In genomic region chr5:113480451-113480850, GRCm38 (mm10) we compare ENCODE assay signal across 27 mouse cellular contexts. TPM values are rescaled to one million over a fixed set of nuclear protein-coding genes. Genes with fewer than 3 reads are reported as not detected.
A peak's percentile ranks its signal among the peaks of the same experiment; 100 is the strongest.
DNase-seq lines count a peak whose midpoint lies in the region; ATAC-seq and TF ChIP-seq lines count a peak whose summit lies in the region.
"Had no signal": no experiment of that assay in that cellular context is flagged by ENCODE, and none has a peak within 500 bp of the region (broad histone marks: within the 10 kb centered on the region; RNA-seq: fewer than 3 reads in every experiment).

No protein-coding gene starts in this region.

- no peaks in the 10 kb centered on the region for H3K27me3 ChIP-seq in hindbrain, embryonic 10.5 days (ENCODE audit: insufficient read depth, poor library complexity, severe bottlenecking)
- no peaks in the 10 kb centered on the region for H3K27me3 ChIP-seq in hindbrain, postnatal 0 days (ENCODE audit: insufficient read depth, low read length)
- no peaks in the 10 kb centered on the region for H3K27me3 ChIP-seq in hindbrain, embryonic 12.5 days
- no peaks in the 10 kb centered on the region for H3K27me3 ChIP-seq in hindbrain, embryonic 16.5 days (replicated peaks; ENCODE audit: control insufficient read depth, insufficient read depth, low read length)
- H3K27me3 ChIP-seq in midbrain, embryonic 11.5 days (ENCODE audit: control insufficient read depth, insufficient read depth, low read length): no peaks in the 10 kb centered on the region
- no peaks in the 10 kb centered on the region for H3K27me3 ChIP-seq in midbrain, postnatal 0 days (ENCODE audit: insufficient read depth, low read length)
- H3K27me3 ChIP-seq in midbrain, embryonic 13.5 days: no peaks in the 10 kb centered on the region
- H3K27me3 ChIP-seq in midbrain, embryonic 15.5 days (replicated peaks): no peaks in the 10 kb centered on the region
- H3K27me3 ChIP-seq: embryonic facial prominence, embryonic 13.5 days; embryonic facial prominence, embryonic 15.5 days; forebrain, embryonic 15.5 days had no signal

- WGBS in hindbrain, embryonic 10.5 days: 54% methylated on average over 5 of the region's 5 CpGs
- 39% methylated on average over 5 of the region's 5 CpGs for WGBS in hindbrain, postnatal 0 days
- WGBS in hindbrain, embryonic 12.5 days: 36% methylated on average over 5 of the region's 5 CpGs
- 43% methylated on average over 5 of the region's 5 CpGs for WGBS in hindbrain, embryonic 16.5 days
- 55% methylated on average over 5 of the region's 5 CpGs for WGBS in midbrain, embryonic 11.5 days
- WGBS in midbrain, postnatal 0 days: 43% methylated on average over 5 of the region's 5 CpGs
- 36% methylated on average over 5 of the region's 5 CpGs for WGBS in midbrain, embryonic 13.5 days
- WGBS in midbrain, embryonic 15.5 days: 32% methylated on average over 5 of the region's 5 CpGs

- no peaks in the 10 kb centered on the region for H3K36me3 ChIP-seq in hindbrain, embryonic 10.5 days
- H3K36me3 ChIP-seq in hindbrain, postnatal 0 days (ENCODE audit: insufficient read depth, low read length): no peaks in the 10 kb centered on the region
- H3K36me3 ChIP-seq in hindbrain, embryonic 12.5 days: no peaks in the 10 kb centered on the region
- H3K36me3 ChIP-seq in hindbrain, embryonic 16.5 days (ENCODE audit: control insufficient read depth, insufficient read depth, low read length): no peaks in the 10 kb centered on the region
- H3K36me3 ChIP-seq in midbrain, embryonic 11.5 days (ENCODE audit: control insufficient read depth, insufficient read depth, low read length): no peaks in the 10 kb centered on the region
- no peaks in the 10 kb centered on the region for H3K36me3 ChIP-seq in midbrain, postnatal 0 days (ENCODE audit: insufficient read depth, low read length)
- H3K36me3 ChIP-seq in midbrain, embryonic 13.5 days: no peaks in the 10 kb centered on the region
- H3K36me3 ChIP-seq in midbrain, embryonic 15.5 days (replicated peaks): no peaks in the 10 kb centered on the region
- H3K36me3 ChIP-seq: embryonic facial prominence, embryonic 13.5 days; embryonic facial prominence, embryonic 15.5 days; forebrain, embryonic 10.5 days; forebrain, embryonic 15.5 days had no signal

- no peak for TF ChIP-seq CTCF in hindbrain, postnatal 0 days (IDR thresholded peaks at IDR 0.05; ENCODE audit: low read depth)
- no peak for TF ChIP-seq CTCF in midbrain, postnatal 0 days (IDR thresholded peaks at IDR 0.05)

- DNase-seq in hindbrain, embryonic 10.5 days (ENCODE audit: low spot score): peak; percentile 54
- DNase-seq in hindbrain, postnatal 0 days (ENCODE audit: low spot score): no peak
- no peak for DNase-seq in midbrain, embryonic 11.5 days (ENCODE audit: low spot score, missing footprints)
- no peak for DNase-seq in midbrain, postnatal 0 days (ENCODE audit: low spot score)
- DNase-seq: adrenal gland, adult 2 months; adrenal gland, postnatal 10 days; adrenal gland, postnatal 25 days; cerebellum, adult 11 months; cerebellum, adult 18-20 months; cerebellum, adult 8-10 months; cerebellum, adult 9-11 months; cerebellum, postnatal 14 days; cerebellum, postnatal 36 days; embryo, embryonic 11 days had no signal

- no peaks in the 10 kb centered on the region for H3K9me3 ChIP-seq in hindbrain, embryonic 10.5 days
- H3K9me3 ChIP-seq in hindbrain, postnatal 0 days (ENCODE audit: low read length): no peaks in the 10 kb centered on the region
- no peaks in the 10 kb centered on the region for H3K9me3 ChIP-seq in hindbrain, embryonic 12.5 days (replicated peaks)
- no peaks in the 10 kb centered on the region for H3K9me3 ChIP-seq in hindbrain, embryonic 16.5 days (ENCODE audit: control insufficient read depth, low read length)
- no peaks in the 10 kb centered on the region for H3K9me3 ChIP-seq in midbrain, embryonic 11.5 days (ENCODE audit: control insufficient read depth, low read length)
- H3K9me3 ChIP-seq in midbrain, postnatal 0 days (ENCODE audit: low read length): no peaks in the 10 kb centered on the region
- H3K9me3 ChIP-seq in midbrain, embryonic 13.5 days: no peaks in the 10 kb centered on the region
- no peaks in the 10 kb centered on the region for H3K9me3 ChIP-seq in midbrain, embryonic 15.5 days
- H3K9me3 ChIP-seq: embryonic facial prominence, embryonic 13.5 days; embryonic facial prominence, embryonic 15.5 days; forebrain, embryonic 10.5 days; forebrain, embryonic 13.5 days; forebrain, embryonic 15.5 days had no signal

- H3K27ac ChIP-seq in hindbrain, embryonic 10.5 days: peak overlapping the region; percentile 83
- no peak overlapping the region for H3K27ac ChIP-seq in hindbrain, postnatal 0 days
- peak overlapping the region; percentile 35; the same call in 1 of the 2 replicates for H3K27ac ChIP-seq in hindbrain, embryonic 12.5 days
- H3K27ac ChIP-seq in hindbrain, embryonic 16.5 days (ENCODE audit: low read depth, low read length): no peak overlapping the region
- peak overlapping the region; percentile 7; the same call in 1 of the 2 replicates for H3K27ac ChIP-seq in midbrain, embryonic 11.5 days (ENCODE audit: low read depth, low read length)
- no peak overlapping the region for H3K27ac ChIP-seq in midbrain, postnatal 0 days (ENCODE audit: low read depth, low read length)
- 0 out of 2 replicates have a peak overlapping the region, but pooled peaks have one; percentile 39 for H3K27ac ChIP-seq in midbrain, embryonic 13.5 days
- H3K27ac ChIP-seq in midbrain, embryonic 15.5 days: no peak overlapping the region
- H3K27ac ChIP-seq: embryonic facial prominence, embryonic 13.5 days; embryonic facial prominence, embryonic 15.5 days; forebrain, embryonic 13.5 days; forebrain, embryonic 15.5 days had no signal

- H3K4me3 ChIP-seq in hindbrain, embryonic 10.5 days: no peak overlapping the region
- no peak overlapping the region for H3K4me3 ChIP-seq in hindbrain, postnatal 0 days (ENCODE audit: low read length)
- no peak overlapping the region for H3K4me3 ChIP-seq in hindbrain, embryonic 12.5 days
- no peak overlapping the region for H3K4me3 ChIP-seq in hindbrain, embryonic 16.5 days (ENCODE audit: low read length)
- H3K4me3 ChIP-seq in midbrain, embryonic 11.5 days (ENCODE audit: low read depth, low read length): no peak overlapping the region
- no peak overlapping the region for H3K4me3 ChIP-seq in midbrain, postnatal 0 days (ENCODE audit: low read depth, low read length)
- no peak overlapping the region for H3K4me3 ChIP-seq in midbrain, embryonic 13.5 days (replicated peaks)
- no peak overlapping the region for H3K4me3 ChIP-seq in midbrain, embryonic 15.5 days
- H3K4me3 ChIP-seq: embryonic facial prominence, embryonic 13.5 days; embryonic facial prominence, embryonic 15.5 days; erythroblast, embryonic 14.5 days; forebrain, embryonic 10.5 days; forebrain, embryonic 13.5 days; forebrain, embryonic 15.5 days had no signal

- no peak for ATAC-seq in hindbrain, postnatal 0 days
- ATAC-seq in hindbrain, embryonic 12.5 days (ENCODE audit: low FRiP score): no peak
- no peak for ATAC-seq in hindbrain, embryonic 16.5 days
- ATAC-seq in midbrain, embryonic 11.5 days (ENCODE audit: low FRiP score): 0 out of 2 replicates have a peak, but pooled peaks have one; percentile 55
- no peak for ATAC-seq in midbrain, postnatal 0 days (ENCODE audit: low FRiP score)
- ATAC-seq in midbrain, embryonic 13.5 days: no peak
- ATAC-seq in midbrain, embryonic 15.5 days (replicated peaks): no peak
- ATAC-seq: forebrain, embryonic 13.5 days; forebrain, embryonic 15.5 days had no signal

- H3K4me2 ChIP-seq in hindbrain, postnatal 0 days (ENCODE audit: low read depth, low read length): no peak overlapping the region
- no peak overlapping the region for H3K4me2 ChIP-seq in hindbrain, embryonic 12.5 days (replicated peaks)
- H3K4me2 ChIP-seq in hindbrain, embryonic 16.5 days (ENCODE audit: low read length): no peak overlapping the region
- no peak overlapping the region for H3K4me2 ChIP-seq in midbrain, embryonic 11.5 days
- H3K4me2 ChIP-seq in midbrain, postnatal 0 days (ENCODE audit: low read depth, low read length, poor library complexity, severe bottlenecking): no peak overlapping the region
- H3K4me2 ChIP-seq in midbrain, embryonic 13.5 days (replicated peaks): no peak overlapping the region
- H3K4me2 ChIP-seq in midbrain, embryonic 15.5 days: no peak overlapping the region
- H3K4me2 ChIP-seq: embryonic facial prominence, embryonic 13.5 days; embryonic facial prominence, embryonic 15.5 days; forebrain, embryonic 13.5 days; forebrain, embryonic 15.5 days had no signal

- H3K9ac ChIP-seq in hindbrain, postnatal 0 days (replicated peaks; ENCODE audit: low read length): no peak overlapping the region
- H3K9ac ChIP-seq in hindbrain, embryonic 12.5 days: no peak overlapping the region
- H3K9ac ChIP-seq in hindbrain, embryonic 16.5 days (ENCODE audit: low read depth, low read length): no peak overlapping the region
- H3K9ac ChIP-seq in midbrain, embryonic 11.5 days (ENCODE audit: low read length): no peak overlapping the region
- H3K9ac ChIP-seq in midbrain, postnatal 0 days (replicated peaks; ENCODE audit: low read length, poor library complexity, severe bottlenecking): no peak overlapping the region
- no peak overlapping the region for H3K9ac ChIP-seq in midbrain, embryonic 13.5 days (replicated peaks)
- H3K9ac ChIP-seq in midbrain, embryonic 15.5 days: no peak overlapping the region
- H3K9ac ChIP-seq: embryonic facial prominence, embryonic 13.5 days; embryonic facial prominence, embryonic 15.5 days; forebrain, embryonic 13.5 days; forebrain, embryonic 15.5 days had no signal

- peaks cover 45% of the 10 kb centered on the region for H3K4me1 ChIP-seq in hindbrain, embryonic 10.5 days (replicated peaks)
- no peaks in the 10 kb centered on the region for H3K4me1 ChIP-seq in hindbrain, postnatal 0 days (ENCODE audit: insufficient read depth, low read length)
- peaks cover 25% of the 10 kb centered on the region for H3K4me1 ChIP-seq in hindbrain, embryonic 12.5 days
- H3K4me1 ChIP-seq in hindbrain, embryonic 16.5 days (ENCODE audit: control insufficient read depth, insufficient read depth, low read depth, low read length): no peaks in the 10 kb centered on the region
- H3K4me1 ChIP-seq in midbrain, embryonic 11.5 days (ENCODE audit: control insufficient read depth, insufficient read depth, low read length): peaks cover 7% of the 10 kb centered on the region; the same call in 1 of the 2 replicates
- H3K4me1 ChIP-seq in midbrain, postnatal 0 days (ENCODE audit: insufficient read depth, low read length): no peaks in the 10 kb centered on the region
- H3K4me1 ChIP-seq in midbrain, embryonic 13.5 days (replicated peaks): peaks cover 16% of the 10 kb centered on the region; the same call in 1 of the 2 replicates
- peaks cover 6% of the 10 kb centered on the region; the same call in 1 of the 2 replicates for H3K4me1 ChIP-seq in midbrain, embryonic 15.5 days

RNA-seq across cellular contexts. Expression of gene Wscd2, which starts 9.7 kb away (rescaled TPM):
- 13.1 and 14.5 TPM in 2 replicates for polyA plus RNA-seq in hindbrain, embryonic 10.5 days (2016; fragmentation: Nextera tagmentation; extraction: Ambion mirVana)
- total RNA-seq in hindbrain, postnatal 0 days (2014; rRNA removed): 25.1 and 33.8 TPM in 2 replicates
- 8.9 and 9.8 TPM in 2 replicates for polyA plus RNA-seq in hindbrain, postnatal 0 days (2015; fragmentation: Nextera tagmentation; extraction: Ambion mirVana)
- 13.5 and 14.1 TPM in 2 replicates for polyA plus RNA-seq in hindbrain, embryonic 12.5 days (2016; fragmentation: Nextera tagmentation; extraction: Ambion mirVana)
- polyA plus RNA-seq in hindbrain, embryonic 16.5 days (2015; fragmentation: Nextera tagmentation; extraction: Ambion mirVana): 13.3 and 14.5 TPM in 2 replicates
- polyA plus RNA-seq in midbrain, embryonic 11.5 days (2014; fragmentation: Nextera tagmentation; extraction: Ambion mirVana): 8.0 and 9.1 TPM in 2 replicates
- 26.4 and 28.8 TPM in 2 replicates for total RNA-seq in midbrain, postnatal 0 days (2014; rRNA removed)
- polyA plus RNA-seq in midbrain, postnatal 0 days (2015; fragmentation: Nextera tagmentation; extraction: Ambion mirVana): 11.7 and 13.2 TPM in 2 replicates
- 9.4 and 10.6 TPM in 2 replicates for polyA plus RNA-seq in midbrain, embryonic 13.5 days (2015; fragmentation: Nextera tagmentation; extraction: Ambion mirVana)
- 16.0 TPM in 2 replicates for polyA plus RNA-seq in midbrain, embryonic 15.5 days (2015; fragmentation: Nextera tagmentation; extraction: Ambion mirVana)
- total RNA-seq: common myeloid progenitor, adult 5-6 weeks; MEL had no signal
- polyA plus RNA-seq: C2C12; erythroblast, embryonic 14.5 days had no signal

Comparison
In these comparisons a context has a peak if more than half of its experiments do, and no peak if none do; other contexts are left out.
1. H3K27ac ChIP-seq: peak in hindbrain, embryonic 10.5 days (single experiment), hindbrain, embryonic 12.5 days (single experiment), midbrain, embryonic 11.5 days (single experiment) and midbrain, embryonic 13.5 days (single experiment); none in hindbrain, postnatal 0 days (single experiment), hindbrain, embryonic 16.5 days (single experiment), midbrain, postnatal 0 days (single experiment) and midbrain, embryonic 15.5 days (single experiment).